Mouse (Mus musculus): ENCODE data around the gene Vpreb2. TPM values are rescaled to one million over a fixed set of nuclear protein-coding genes. Genes with fewer than 3 reads are reported as not detected.
"Not testable (repeated sequence)": the region's sequence is repeated elsewhere in the genome, so short reads cannot be mapped to it uniquely, and the experiment has no call there.

Gene Vpreb2
- total and polyA plus RNA-seq, 2 experiments = not detected

DNA sequence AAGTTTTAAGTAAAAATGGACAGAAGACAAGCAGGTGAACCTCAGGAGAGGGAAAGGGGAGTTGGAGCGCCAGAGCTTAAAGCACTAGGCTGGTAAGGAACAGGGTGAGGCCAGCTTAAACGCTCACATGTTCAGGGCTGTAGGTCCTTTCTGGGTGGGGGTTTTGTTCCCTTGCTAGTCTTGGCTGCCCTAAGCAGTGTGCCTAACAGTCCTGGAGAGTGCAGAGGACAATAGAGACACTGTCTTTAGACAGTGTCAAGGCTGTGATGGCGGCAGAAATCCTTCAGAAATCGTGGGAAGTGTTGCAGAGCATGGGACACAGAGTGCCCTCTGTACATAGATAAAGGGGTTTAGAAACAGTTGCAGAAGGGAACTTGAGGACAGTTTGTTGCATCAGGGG is 30.2 kb upstream of the Vpreb2 start:
- Histone ChIP-seq H3K4me1 (ENCODE audit: control insufficient read depth, insufficient read depth, low read length) (no peaks in the 10 kb centered on the region), H3K27ac (replicated peaks; ENCODE audit: insufficient read depth, low read depth, low read length) (no peak overlapping the region), H3K4me3 (ENCODE audit: insufficient read depth, low read depth, low read length) (no peak overlapping the region), H3K79me2 (ENCODE audit: control insufficient read depth, insufficient read depth, low read length) (no peaks in the 10 kb centered on the region), H3K36me3 (ENCODE audit: control insufficient read depth, insufficient read depth, low read length) (no peaks in the 10 kb centered on the region), H3K9ac (ENCODE audit: low read depth, low read length) (no peak overlapping the region), H3K27me3 (ENCODE audit: control insufficient read depth, insufficient read depth, low read length) (peaks cover 2% of the 10 kb centered on the region; the same call in 1 of the 2 replicates)
- TF ChIP-seq POLR2A (IDR thresholded peaks at IDR 0.05; ENCODE audit: extremely low read depth, insufficient read depth, low read length) (no peak), CTCF (IDR thresholded peaks at IDR 0.05; ENCODE audit: low read depth, low read length) (no peak)
- 83% methylated on average over 4 of the region's 4 CpGs for WGBS
- no peak for DNase-seq (ENCODE audit: extremely low read depth, low read depth, low spot score)

DNA sequence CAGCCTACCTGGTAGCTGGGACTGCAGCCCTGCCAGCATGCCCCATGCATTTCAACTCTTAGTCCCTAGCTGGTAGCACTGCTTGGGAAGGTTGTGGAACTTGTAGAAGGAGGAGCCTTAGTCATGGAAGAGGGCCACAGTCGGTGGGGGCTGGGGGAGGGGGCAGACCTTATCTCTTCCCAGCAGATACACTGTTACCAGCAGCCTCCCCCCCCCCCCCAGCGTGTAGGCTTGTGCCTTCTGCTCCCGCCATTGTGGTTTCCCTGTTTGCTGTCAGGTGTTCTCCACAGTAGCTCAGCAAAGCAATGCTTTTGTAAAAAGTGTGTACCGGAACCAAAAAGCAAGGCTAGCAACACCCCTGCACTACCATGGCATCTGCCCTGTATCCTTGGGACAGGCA is 28.6 kb upstream of the Vpreb2 start:
- TF ChIP-seq POLR2A (IDR thresholded peaks at IDR 0.05; ENCODE audit: extremely low read depth, insufficient read depth, low read length) (no peak), CTCF (IDR thresholded peaks at IDR 0.05; ENCODE audit: low read depth, low read length) (no peak)
- Histone ChIP-seq H3K27me3 (ENCODE audit: control insufficient read depth, insufficient read depth, low read length) (0 out of 2 replicates have a peak, but pooled peaks cover 2% of the 10 kb centered on the region), H3K27ac (replicated peaks; ENCODE audit: insufficient read depth, low read depth, low read length) (no peak overlapping the region), H3K79me2 (ENCODE audit: control insufficient read depth, insufficient read depth, low read length) (no peaks in the 10 kb centered on the region), H3K4me3 (ENCODE audit: insufficient read depth, low read depth, low read length) (no peak overlapping the region), H3K9ac (ENCODE audit: low read depth, low read length) (no peak overlapping the region), H3K4me1 (ENCODE audit: control insufficient read depth, insufficient read depth, low read length) (no peaks in the 10 kb centered on the region), H3K36me3 (ENCODE audit: control insufficient read depth, insufficient read depth, low read length) (no peaks in the 10 kb centered on the region)
- 89% methylated on average over 3 of the region's 4 CpGs for WGBS
- DNase-seq (ENCODE audit: extremely low read depth, low read depth, low spot score) = no peak

DNA sequence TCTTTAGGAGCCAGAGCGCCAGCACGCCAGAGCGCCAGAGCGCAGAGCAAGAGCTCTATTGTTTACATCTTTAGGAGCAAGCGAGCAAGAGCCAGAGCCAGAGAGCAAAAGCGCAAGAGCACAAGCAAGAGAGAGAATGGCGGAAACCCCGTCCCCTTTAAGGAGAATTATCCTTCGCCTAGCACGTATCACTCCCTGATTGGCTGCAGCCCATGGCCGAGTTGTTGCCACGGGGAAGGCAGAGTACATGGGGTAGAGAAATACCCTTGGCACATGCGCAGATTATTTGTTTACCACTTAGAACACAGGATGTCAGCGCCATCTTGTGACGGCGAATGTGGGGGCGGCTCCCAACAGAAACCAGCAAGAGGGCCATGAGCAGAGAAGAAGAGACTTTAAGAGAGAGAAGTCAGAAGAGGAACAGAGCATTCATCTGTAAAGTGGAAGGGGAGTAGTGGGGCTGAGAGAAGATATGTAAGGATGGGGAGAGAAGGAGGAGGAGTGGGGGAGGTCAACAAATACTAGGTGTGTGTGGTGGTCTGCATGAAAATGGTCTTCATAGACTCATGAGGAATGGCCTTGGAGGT is 24.1 kb upstream of the Vpreb2 start:
- 96% methylated on average over 17 of the region's 17 CpGs for WGBS
- H3K4me3 ChIP-seq (ENCODE audit: insufficient read depth, low read depth, low read length); H3K79me2 ChIP-seq (ENCODE audit: control insufficient read depth, insufficient read depth, low read length); H3K9ac ChIP-seq (ENCODE audit: low read depth, low read length); H3K4me1 ChIP-seq (ENCODE audit: control insufficient read depth, insufficient read depth, low read length); H3K27me3 ChIP-seq (ENCODE audit: control insufficient read depth, insufficient read depth, low read length); DNase-seq (ENCODE audit: extremely low read depth, low read depth, low spot score); H3K27ac ChIP-seq (replicated peaks; ENCODE audit: insufficient read depth, low read depth, low read length); H3K36me3 ChIP-seq (ENCODE audit: control insufficient read depth, insufficient read depth, low read length): not testable (repeated sequence)

DNA sequence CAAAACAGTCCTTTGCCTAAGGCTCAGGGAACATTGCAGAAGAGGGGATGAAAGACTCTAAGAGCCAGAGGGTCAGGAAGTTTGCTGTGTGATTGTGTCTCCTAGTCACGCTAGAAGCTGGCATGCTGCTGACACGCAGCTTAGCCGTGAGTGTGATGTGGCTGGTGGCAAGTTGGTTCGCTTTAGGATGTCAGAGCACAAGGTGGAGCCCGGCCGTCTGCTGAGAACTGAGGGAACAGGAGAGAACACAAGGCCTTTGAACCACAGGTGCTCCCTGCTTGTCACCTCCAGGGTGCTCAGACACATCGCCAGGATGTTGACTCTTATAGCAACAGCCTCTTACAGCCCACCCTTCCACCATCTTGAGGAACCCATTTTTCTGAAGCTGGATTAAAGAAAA is 18.1 kb upstream of the Vpreb2 start:
- no peak overlapping the region for H3K27ac ChIP-seq (replicated peaks; ENCODE audit: insufficient read depth, low read depth, low read length)
- WGBS = 85% methylated on average over 7 of the region's 7 CpGs
- H3K27me3 ChIP-seq (ENCODE audit: control insufficient read depth, insufficient read depth, low read length) = no peaks in the 10 kb centered on the region
- TF ChIP-seq CTCF (IDR thresholded peaks at IDR 0.05; ENCODE audit: low read depth, low read length) = no peak
- TF ChIP-seq POLR2A (IDR thresholded peaks at IDR 0.05; ENCODE audit: extremely low read depth, insufficient read depth, low read length) = no peak
- H3K36me3 ChIP-seq (ENCODE audit: control insufficient read depth, insufficient read depth, low read length) = no peaks in the 10 kb centered on the region
- no peak overlapping the region for H3K4me3 ChIP-seq (ENCODE audit: insufficient read depth, low read depth, low read length)
- H3K4me1 ChIP-seq (ENCODE audit: control insufficient read depth, insufficient read depth, low read length) = no peaks in the 10 kb centered on the region
- H3K9ac ChIP-seq (ENCODE audit: low read depth, low read length) = no peak overlapping the region
- DNase-seq (ENCODE audit: extremely low read depth, low read depth, low spot score) = no peak
- no peaks in the 10 kb centered on the region for H3K79me2 ChIP-seq (ENCODE audit: control insufficient read depth, insufficient read depth, low read length)

DNA sequence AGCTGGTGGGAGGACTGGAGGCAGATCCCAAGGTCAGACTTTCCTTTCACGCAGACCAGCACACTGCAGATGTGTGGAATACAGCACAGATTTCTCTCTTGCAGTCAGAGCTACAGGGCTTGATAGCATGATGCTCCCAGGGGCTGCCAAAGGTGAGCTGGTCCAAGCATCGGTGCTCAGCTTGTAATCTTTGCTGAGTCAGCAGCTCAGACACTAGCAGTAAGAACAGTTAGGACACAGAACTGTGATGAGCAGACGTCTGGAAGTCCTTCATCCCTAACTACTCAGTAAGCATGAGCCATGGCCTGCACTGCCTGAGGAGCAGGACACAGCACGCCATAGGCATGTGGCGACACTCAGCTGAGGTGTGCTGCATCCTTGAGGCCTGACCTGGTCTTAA is 8.4 kb upstream of the Vpreb2 start:
- H3K27ac ChIP-seq (replicated peaks; ENCODE audit: insufficient read depth, low read depth, low read length) = no peak overlapping the region
- TF ChIP-seq POLR2A (IDR thresholded peaks at IDR 0.05; ENCODE audit: extremely low read depth, insufficient read depth, low read length) = no peak
- DNase-seq (ENCODE audit: extremely low read depth, low read depth, low spot score) = no peak
- no peaks in the 10 kb centered on the region for H3K4me1 ChIP-seq (ENCODE audit: control insufficient read depth, insufficient read depth, low read length)
- no peaks in the 10 kb centered on the region for H3K36me3 ChIP-seq (ENCODE audit: control insufficient read depth, insufficient read depth, low read length)
- WGBS = 78% methylated on average over 5 of the region's 5 CpGs
- H3K79me2 ChIP-seq (ENCODE audit: control insufficient read depth, insufficient read depth, low read length) = no peaks in the 10 kb centered on the region
- H3K27me3 ChIP-seq (ENCODE audit: control insufficient read depth, insufficient read depth, low read length) = no peaks in the 10 kb centered on the region
- no peak overlapping the region for H3K4me3 ChIP-seq (ENCODE audit: insufficient read depth, low read depth, low read length)
- no peak overlapping the region for H3K9ac ChIP-seq (ENCODE audit: low read depth, low read length)

DNA sequence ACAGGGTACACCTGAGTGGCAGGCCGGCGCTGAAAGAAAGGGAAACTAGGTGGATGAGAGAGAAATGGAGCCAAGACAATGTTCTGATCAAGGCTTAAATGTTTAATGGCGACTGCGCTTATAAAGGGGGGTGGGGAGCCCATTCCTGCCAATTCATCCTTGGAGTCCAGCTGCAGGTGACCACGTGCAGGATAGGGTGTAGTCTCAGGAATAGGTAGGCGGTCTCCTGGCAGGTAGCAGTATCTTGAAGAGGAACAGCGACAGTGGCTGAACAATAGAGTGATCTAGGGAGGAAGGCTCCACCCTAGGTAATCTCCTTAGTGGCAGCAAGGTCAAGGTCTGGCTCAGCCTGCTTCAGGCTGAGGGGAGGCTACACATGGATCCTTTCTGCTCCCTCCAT is 2.4 kb upstream of the Vpreb2 start:
- not testable (repeated sequence) for H3K27ac ChIP-seq (replicated peaks; ENCODE audit: insufficient read depth, low read depth, low read length); H3K9ac ChIP-seq (ENCODE audit: low read depth, low read length); DNase-seq (ENCODE audit: extremely low read depth, low read depth, low spot score); H3K27me3 ChIP-seq (ENCODE audit: control insufficient read depth, insufficient read depth, low read length); H3K4me3 ChIP-seq (ENCODE audit: insufficient read depth, low read depth, low read length); H3K36me3 ChIP-seq (ENCODE audit: control insufficient read depth, insufficient read depth, low read length); H3K4me1 ChIP-seq (ENCODE audit: control insufficient read depth, insufficient read depth, low read length); H3K79me2 ChIP-seq (ENCODE audit: control insufficient read depth, insufficient read depth, low read length)
- 77% methylated on average over 7 of the region's 7 CpGs for WGBS

Data from liver, adult 2 months (tissue).